Mouse (Mus musculus) kidney, adult 2 months (tissue): ENCODE results near the gene Gm49337. TPM values are rescaled to one million over a fixed set of nuclear protein-coding genes. Genes with fewer than 3 reads are reported as not detected.
A peak's percentile ranks its signal among the peaks of the same experiment; 100 is the strongest.

Experiments
- DNase-seq: peaks from one replicate; pipeline ENCODE4 v3.0.0; 2021
- H3K27ac ChIP-seq: fragments of 200-500 bp; 2 replicates; pipeline ENCODE4 v1.5.1; 2012; ENCODE audit warnings: low read depth, low read length, control low read depth, inconsistent platforms; ENCODE audit not compliant: insufficient read depth
- H3K27me3 ChIP-seq: fragments of 200-500 bp; replicated peaks from 2 replicates; pipeline ENCODE4 v1.6.1; 2012; ENCODE audit warnings: mild to moderate bottlenecking, moderate library complexity, low read length, inconsistent platforms; ENCODE audit not compliant: control insufficient read depth, insufficient read depth
- H3K36me3 ChIP-seq: fragments of 200-500 bp; 2 replicates; pipeline ENCODE4 v1.6.1; 2012; ENCODE audit warnings: mild to moderate bottlenecking, moderate library complexity, low read length, inconsistent platforms; ENCODE audit not compliant: control insufficient read depth, insufficient read depth
- H3K4me1 ChIP-seq: fragments of 200-500 bp; 2 replicates; pipeline ENCODE4 v1.6.1; 2011; ENCODE audit warnings: low read length; ENCODE audit not compliant: control insufficient read depth, insufficient read depth
- H3K4me3 ChIP-seq: fragments of 200-500 bp; 2 replicates; pipeline ENCODE4 v1.5.1; 2011; ENCODE audit warnings: mild to moderate bottlenecking, low read depth, low read length, control low read depth; ENCODE audit not compliant: insufficient read depth
- CTCF ChIP-seq: fragments of 200-500 bp; conservative IDR thresholded peaks from 2 replicates; pipeline ENCODE4 v1.5.1; 2011; ENCODE audit warnings: low read depth, mild to moderate bottlenecking, control low read depth, low read length, moderate library complexity, mixed read lengths; ENCODE audit not compliant: insufficient read depth, insufficient read length
- POLR2A ChIP-seq: fragments of 200-500 bp; IDR thresholded peaks from one replicate; pipeline ENCODE4 v1.6.1; 2011; ENCODE audit warnings: low read depth, low read length, control low read depth
- WGBS: fragments of 180-500 bp; shearing (Covaris S2); methylation state at CpG from one replicate; pipeline ENCODE4 v1.1.7; 2018; 5-methylcytosine and 5-hydroxymethylcytosine counted together
- polyA plus RNA-seq: library from polyadenylated mRNA; depleted of rRNA; stranded (reverse); fragments of >200 nt; gene quantifications from 2 replicates; pipeline ENCODE4 v1.2.3, GENCODE M21; 2012

Gene Gm49337
- polyA plus RNA-seq, 1 experiment = not detected

- peaks cover 15% of the 10 kb centered on the region for H3K4me1 ChIP-seq
- 0 out of 2 replicates have a peak overlapping the region, but pooled peaks have one; percentile 9 for H3K4me3 ChIP-seq
- H3K27me3 ChIP-seq = no peaks in the 10 kb centered on the region
- no peak for TF ChIP-seq POLR2A
- TF ChIP-seq CTCF = no peak
- DNase-seq = no peak
- 64% methylated on average over 7 of the region's 7 CpGs for WGBS
- peak overlapping the region; percentile 88 for H3K27ac ChIP-seq
- no peaks in the 10 kb centered on the region for H3K36me3 ChIP-seq
Observed at GRCm38 (mm10) chr4:116175711-116176542, 2.7 kb downstream of the Gm49337 start.

DNA sequence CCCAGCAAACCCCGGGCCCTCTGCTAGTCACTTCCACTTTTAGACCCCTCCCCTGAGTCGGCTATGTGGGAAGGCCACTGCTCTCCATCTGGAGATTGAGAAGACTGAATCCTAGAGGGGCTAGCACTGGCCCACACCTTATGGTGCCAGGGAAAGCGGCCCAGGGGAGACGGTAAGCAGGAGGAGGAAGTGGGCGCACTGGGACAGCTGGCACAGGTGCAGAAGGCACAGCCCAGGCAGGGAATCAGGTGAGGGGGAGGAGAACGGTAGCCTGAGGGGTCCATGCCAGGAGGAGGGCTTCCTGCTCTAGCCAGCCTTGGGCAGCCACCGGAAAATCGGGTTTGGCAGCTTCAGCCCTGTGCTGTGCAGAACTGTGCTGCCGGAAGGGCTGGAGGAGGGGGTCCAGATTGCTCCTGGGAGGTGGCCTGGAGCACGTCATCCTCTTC, 3.4 kb downstream of the Gm49337 start:
- Histone ChIP-seq H3K4me3 (peak overlapping the region; percentile 9; the same call in 1 of the 2 replicates), H3K36me3 (no peaks in the 10 kb centered on the region), H3K27ac (peak overlapping the region; percentile 88), H3K4me1 (peaks cover 15% of the 10 kb centered on the region), H3K27me3 (no peaks in the 10 kb centered on the region)
- TF ChIP-seq POLR2A (no peak), CTCF (no peak)
- 13% methylated on average over 10 of the region's 10 CpGs for WGBS
- peak; percentile 90 for DNase-seq

DNA sequence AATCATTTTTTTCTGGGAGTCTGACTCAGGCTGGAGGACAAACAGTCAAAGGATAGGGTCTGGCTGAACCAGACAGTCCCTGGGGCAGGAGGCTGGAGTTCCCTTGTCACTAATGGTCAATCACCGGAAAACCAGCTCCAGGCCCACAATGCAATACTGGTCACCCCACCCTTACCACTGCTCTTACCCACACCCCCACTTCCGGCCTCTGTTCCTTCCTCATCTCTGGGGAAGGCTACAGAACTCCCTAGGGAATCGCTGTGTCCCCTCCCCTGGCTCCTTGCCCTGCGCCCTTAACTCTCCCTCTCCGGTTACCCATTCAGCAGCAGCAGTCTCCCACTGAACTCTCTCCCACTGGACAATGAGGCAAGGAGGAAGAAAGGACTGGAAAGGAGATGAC, 4.0 kb downstream of the Gm49337 start:
- H3K36me3 ChIP-seq = no peaks in the 10 kb centered on the region
- H3K27me3 ChIP-seq = no peaks in the 10 kb centered on the region
- 16% methylated on average over 5 of the region's 5 CpGs for WGBS
- H3K4me3 ChIP-seq = no peak overlapping the region
- H3K27ac ChIP-seq = peak overlapping the region; percentile 88
- H3K4me1 ChIP-seq = peaks cover 15% of the 10 kb centered on the region
- TF ChIP-seq POLR2A (no peak), CTCF (no peak)
- DNase-seq = peak; percentile 93

DNA sequence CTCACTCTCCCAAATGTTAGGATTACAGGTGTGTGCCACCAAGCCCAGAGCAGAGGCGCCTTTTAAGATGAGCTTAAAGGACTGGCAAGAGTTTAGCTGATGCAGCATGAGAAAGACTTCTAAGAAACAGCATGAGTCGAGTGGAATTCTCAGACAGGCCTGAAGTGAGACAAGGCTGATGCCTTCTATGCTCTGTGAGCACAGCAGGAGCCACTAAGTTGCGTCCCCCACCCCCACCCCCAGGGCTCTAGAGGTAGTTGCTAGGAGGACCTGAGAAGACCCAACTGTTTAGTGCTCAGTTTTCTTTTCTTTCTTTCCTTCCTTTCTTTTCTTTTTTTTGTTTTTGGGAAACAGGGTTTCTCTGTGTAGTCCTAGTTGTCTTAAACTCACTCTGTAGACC, 8.9 kb downstream of the Gm49337 start:
- Histone ChIP-seq H3K27me3 (no peaks in the 10 kb centered on the region), H3K27ac (no peak overlapping the region), H3K4me1 (peaks cover 3% of the 10 kb centered on the region; the same call in 1 of the 2 replicates), H3K4me3 (no peak overlapping the region), H3K36me3 (no peaks in the 10 kb centered on the region)
- 73% methylated on average over 3 of the region's 3 CpGs for WGBS
- DNase-seq = no peak
- no peak for TF ChIP-seq POLR2A
- TF ChIP-seq CTCF = no peak

DNA sequence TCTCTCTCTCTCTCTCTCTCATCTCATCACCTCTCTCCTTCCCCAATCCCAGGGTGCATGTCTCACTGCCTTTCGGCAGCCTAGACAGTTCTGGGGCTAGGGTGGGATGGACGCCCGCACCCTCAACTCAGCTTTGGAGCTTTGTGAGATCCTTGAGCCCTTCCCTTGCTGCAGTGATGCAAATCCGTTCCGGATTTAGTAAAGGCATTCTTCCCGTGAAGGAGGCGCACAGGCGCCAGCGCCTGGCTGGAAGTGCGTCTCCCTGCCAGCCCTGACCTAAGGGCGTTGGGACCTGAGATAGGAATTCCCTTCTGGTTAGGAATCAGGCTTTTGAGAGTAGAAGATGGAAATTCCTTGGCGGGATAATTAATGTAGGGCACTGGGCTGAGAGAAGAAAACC, 9.6 kb downstream of the Gm49337 start:
- no peaks in the 10 kb centered on the region for H3K27me3 ChIP-seq
- DNase-seq = peak; percentile 70
- H3K4me3 ChIP-seq = no peak overlapping the region
- peak overlapping the region; percentile 87 for H3K27ac ChIP-seq
- WGBS = 26% methylated on average over 12 of the region's 12 CpGs
- TF ChIP-seq POLR2A (no peak), CTCF (no peak)
- no peaks in the 10 kb centered on the region for H3K36me3 ChIP-seq
- H3K4me1 ChIP-seq = no peaks in the 10 kb centered on the region

DNA sequence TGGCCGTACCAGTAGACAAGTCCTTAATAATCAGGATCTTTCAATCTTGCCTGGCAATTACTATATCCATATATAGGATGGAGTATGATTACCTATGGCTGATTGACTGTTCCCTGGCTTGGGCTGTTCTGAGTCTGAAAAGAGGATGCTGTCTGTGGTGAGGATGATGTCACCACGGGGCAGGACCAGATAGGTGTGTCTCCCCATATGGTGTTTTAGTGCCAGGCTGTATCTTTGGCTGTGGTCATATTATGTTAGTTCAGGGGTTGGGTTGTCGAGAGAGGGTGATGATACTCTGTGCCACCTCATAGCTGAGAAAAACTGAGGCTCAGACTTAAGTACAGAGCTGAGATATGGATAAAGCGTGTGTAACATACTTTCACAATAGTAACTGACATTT, 11.9 kb downstream of the Gm49337 start:
- DNase-seq = no peak

DNA sequence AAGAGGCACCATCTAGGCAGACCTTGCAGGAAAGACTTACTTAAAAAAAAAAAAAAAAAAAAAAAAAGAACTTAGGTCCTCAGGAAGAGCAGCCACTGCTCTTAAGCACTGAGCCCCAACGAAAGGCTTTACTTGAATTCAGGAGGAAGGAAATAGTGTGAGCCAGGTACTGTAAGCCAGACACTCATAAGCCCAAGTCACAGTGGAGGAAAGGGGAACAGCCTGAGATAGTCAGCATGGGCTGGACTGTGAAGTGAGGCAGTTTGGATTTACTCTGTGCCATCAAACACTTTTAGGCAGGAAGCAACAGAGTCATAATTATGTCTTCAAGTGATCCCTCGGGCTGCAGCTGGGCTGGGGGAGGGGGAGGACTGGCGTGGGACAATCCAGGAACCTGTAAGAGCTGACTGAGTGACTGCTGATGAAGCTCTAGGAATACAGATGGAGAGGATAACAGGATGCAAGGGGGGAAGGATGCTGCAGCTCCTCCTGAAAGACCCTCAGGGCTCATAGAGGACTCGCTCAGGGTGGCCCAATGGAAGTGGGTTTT, 19.2 kb downstream of the Gm49337 start:
- DNase-seq = peak; percentile 28
- Histone ChIP-seq H3K4me1 (no peaks in the 10 kb centered on the region), H3K4me3 (no peak overlapping the region), H3K27me3 (no peaks in the 10 kb centered on the region), H3K27ac (no peak overlapping the region), H3K36me3 (no peaks in the 10 kb centered on the region)
- WGBS = 41% methylated on average over 4 of the region's 4 CpGs
- TF ChIP-seq POLR2A (no peak), CTCF (no peak)

More for the DNA sequence above, 11.9 kb downstream of the Gm49337 start:
- 88% methylated on average over 4 of the region's 4 CpGs for WGBS
- H3K27ac ChIP-seq = no peak overlapping the region
- no peaks in the 10 kb centered on the region for H3K27me3 ChIP-seq
- no peak overlapping the region for H3K4me3 ChIP-seq
- TF ChIP-seq POLR2A = no peak
- no peak for TF ChIP-seq CTCF
- no peaks in the 10 kb centered on the region for H3K4me1 ChIP-seq
- H3K36me3 ChIP-seq = no peaks in the 10 kb centered on the region
